Comparison of ENCODE assay signal across 14 mouse cellular contexts in the genomic region with DNA sequence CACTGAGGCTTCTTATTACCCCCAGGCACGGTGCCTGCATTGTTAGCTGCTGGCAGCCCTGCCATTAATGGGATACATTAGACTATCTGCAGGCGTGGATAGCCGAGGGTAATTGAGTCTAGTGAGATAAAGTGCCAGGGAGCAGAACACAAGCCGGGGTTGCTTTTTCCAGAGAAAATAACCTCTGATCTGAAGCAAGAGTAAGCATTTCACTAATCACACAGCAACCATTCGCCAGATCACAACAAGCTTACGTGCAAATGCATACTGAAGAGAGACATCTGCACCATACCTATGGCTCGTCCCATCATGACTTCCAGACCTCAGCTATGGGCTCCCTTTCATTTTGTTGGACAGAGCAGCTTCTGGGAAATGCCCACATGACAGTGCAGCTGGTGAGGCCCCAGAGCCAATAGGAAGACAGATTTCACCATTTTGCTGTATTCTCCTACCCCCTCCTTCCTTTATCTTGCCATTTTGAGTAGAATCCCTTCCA. TPM values are rescaled to one million over a fixed set of nuclear protein-coding genes. Genes with fewer than 3 reads are reported as not detected.
DNase-seq lines count a peak whose midpoint lies in the region; ATAC-seq lines count a peak whose summit lies in the region.
"Had no signal": no experiment of that assay in that cellular context is flagged by ENCODE, and none has a peak within 500 bp of the region (broad histone marks: within the 10 kb centered on the region; RNA-seq: fewer than 3 reads in every experiment).

No protein-coding gene starts in this region.

- H3K36me3 ChIP-seq in embryonic facial prominence, embryonic 12.5 days = no peaks in the 10 kb centered on the region
- no peaks in the 10 kb centered on the region for H3K36me3 ChIP-seq in hindbrain, embryonic 16.5 days (ENCODE audit: control insufficient read depth, insufficient read depth, low read length)
- no peaks in the 10 kb centered on the region for H3K36me3 ChIP-seq in midbrain, embryonic 16.5 days (ENCODE audit: control insufficient read depth, insufficient read depth, low read length)
- H3K36me3 ChIP-seq: G1E; limb, embryonic 13.5 days had no signal

- peak; percentile 23 for DNase-seq in cerebellum, adult 8-10 months
- DNase-seq in cerebellum, adult 11 months = no peak
- no peak for DNase-seq in adipocyte (ENCODE audit: low spot score)
- DNase-seq in kidney, adult 11 months = no peak
- DNase-seq: adrenal gland, postnatal 10 days; cerebellum, adult 9-10 months; lung, postnatal 4 days had no signal

- 47% methylated on average over 7 of the region's 7 CpGs for WGBS in embryonic facial prominence, embryonic 12.5 days
- 41% methylated on average over 7 of the region's 7 CpGs for WGBS in hindbrain, embryonic 16.5 days
- 33% methylated on average over 7 of the region's 7 CpGs for WGBS in midbrain, embryonic 16.5 days

- peak overlapping the region; percentile 26; the same call in 1 of the 2 replicates for H3K27ac ChIP-seq in embryonic facial prominence, embryonic 12.5 days
- peak overlapping the region; percentile 31 for H3K27ac ChIP-seq in hindbrain, embryonic 16.5 days (ENCODE audit: low read depth, low read length)
- peak overlapping the region; percentile 47; the same call in 1 of the 2 replicates for H3K27ac ChIP-seq in midbrain, embryonic 16.5 days (ENCODE audit: low read length)
- H3K27ac ChIP-seq: limb, embryonic 13.5 days had no signal

- ATAC-seq in embryonic facial prominence, embryonic 12.5 days (ENCODE audit: insufficient number of reproducible peaks, insufficient read depth, low FRiP score, low TSS enrichment) = 0 out of 2 replicates have a peak, but pooled peaks have one; percentile 60
- ATAC-seq in hindbrain, embryonic 16.5 days = peak; percentile 54
- 0 out of 2 replicates have a peak, but pooled peaks have one; percentile 40 for ATAC-seq in midbrain, embryonic 16.5 days
- ATAC-seq in megakaryocyte-erythroid progenitor cell, adult 5-6 weeks (replicated peaks; ENCODE audit: low FRiP score, low TSS enrichment, poor library complexity, severe bottlenecking) = no peak

- H3K9me3 ChIP-seq in embryonic facial prominence, embryonic 12.5 days = no peaks in the 10 kb centered on the region
- H3K9me3 ChIP-seq in hindbrain, embryonic 16.5 days (ENCODE audit: control insufficient read depth, low read length) = no peaks in the 10 kb centered on the region
- H3K9me3 ChIP-seq in midbrain, embryonic 16.5 days (replicated peaks; ENCODE audit: control insufficient read depth, low read length, poor library complexity, severe bottlenecking) = no peaks in the 10 kb centered on the region
- H3K9me3 ChIP-seq: G1E; limb, embryonic 13.5 days had no signal

- peaks cover 5% of the 10 kb centered on the region; the same call in 1 of the 2 replicates for H3K4me1 ChIP-seq in embryonic facial prominence, embryonic 12.5 days
- peaks cover 18% of the 10 kb centered on the region for H3K4me1 ChIP-seq in hindbrain, embryonic 16.5 days (ENCODE audit: control insufficient read depth, insufficient read depth, low read depth, low read length)
- H3K4me1 ChIP-seq in midbrain, embryonic 16.5 days (ENCODE audit: control insufficient read depth, insufficient read depth, low read length) = peaks cover 22% of the 10 kb centered on the region

- H3K4me2 ChIP-seq in embryonic facial prominence, embryonic 12.5 days (replicated peaks) = no peak overlapping the region
- H3K4me2 ChIP-seq in hindbrain, embryonic 16.5 days (ENCODE audit: low read length) = peak overlapping the region; percentile 39
- no peak overlapping the region for H3K4me2 ChIP-seq in midbrain, embryonic 16.5 days (ENCODE audit: low read length)
- H3K4me2 ChIP-seq: limb, embryonic 13.5 days had no signal

- H3K4me3 ChIP-seq in embryonic facial prominence, embryonic 12.5 days = no peak overlapping the region
- H3K4me3 ChIP-seq in hindbrain, embryonic 16.5 days (ENCODE audit: low read length) = no peak overlapping the region
- no peak overlapping the region for H3K4me3 ChIP-seq in midbrain, embryonic 16.5 days (ENCODE audit: low read depth, low read length)
- H3K4me3 ChIP-seq: erythroblast, embryonic 14.5 days; limb, embryonic 13.5 days had no signal

- H3K9ac ChIP-seq in embryonic facial prominence, embryonic 12.5 days = no peak overlapping the region
- H3K9ac ChIP-seq in hindbrain, embryonic 16.5 days (ENCODE audit: low read depth, low read length) = peak overlapping the region; percentile 27; the same call in 1 of the 2 replicates
- no peak overlapping the region for H3K9ac ChIP-seq in midbrain, embryonic 16.5 days (ENCODE audit: low read depth, low read length)
- H3K9ac ChIP-seq: limb, embryonic 13.5 days had no signal

- no peaks in the 10 kb centered on the region for H3K27me3 ChIP-seq in embryonic facial prominence, embryonic 12.5 days
- H3K27me3 ChIP-seq in hindbrain, embryonic 16.5 days (replicated peaks; ENCODE audit: control insufficient read depth, insufficient read depth, low read length) = no peaks in the 10 kb centered on the region
- no peaks in the 10 kb centered on the region for H3K27me3 ChIP-seq in midbrain, embryonic 16.5 days (ENCODE audit: control insufficient read depth, insufficient read depth, low read depth, low read length)
- H3K27me3 ChIP-seq: limb, embryonic 13.5 days had no signal

RNA-seq across cellular contexts. Expression of gene Map3k13, which starts 59.3 kb away (rescaled TPM):
- 1.5 and 2.0 TPM in 2 replicates for polyA plus RNA-seq in embryonic facial prominence, embryonic 12.5 days (2016; fragmentation: Nextera tagmentation; extraction: Ambion mirVana)
- polyA plus RNA-seq in hindbrain, embryonic 16.5 days (2015; fragmentation: Nextera tagmentation; extraction: Ambion mirVana) = 5.1 and 6.2 TPM in 2 replicates
- 6.4 TPM in 2 replicates for polyA plus RNA-seq in midbrain, embryonic 16.5 days (2015; fragmentation: Nextera tagmentation; extraction: Ambion mirVana)
- total RNA-seq in megakaryocyte-erythroid progenitor cell, adult 5-6 weeks (2014; fragmentation: Nextera tagmentation) = 0.67 and 1.5 TPM in 2 replicates
- total RNA-seq in megakaryocyte-erythroid progenitor cell, adult 5-6 weeks (2017) = 0.14 and 0.15 TPM in 2 replicates
